Mouse (Mus musculus): Measurements from ENCODE around the gene Cab39l. TPM values are rescaled to one million over a fixed set of nuclear protein-coding genes. Genes with fewer than 3 reads are reported as not detected.

Cab39l gene
- total RNA-seq (2023), result 24.0 TPM

DNA sequence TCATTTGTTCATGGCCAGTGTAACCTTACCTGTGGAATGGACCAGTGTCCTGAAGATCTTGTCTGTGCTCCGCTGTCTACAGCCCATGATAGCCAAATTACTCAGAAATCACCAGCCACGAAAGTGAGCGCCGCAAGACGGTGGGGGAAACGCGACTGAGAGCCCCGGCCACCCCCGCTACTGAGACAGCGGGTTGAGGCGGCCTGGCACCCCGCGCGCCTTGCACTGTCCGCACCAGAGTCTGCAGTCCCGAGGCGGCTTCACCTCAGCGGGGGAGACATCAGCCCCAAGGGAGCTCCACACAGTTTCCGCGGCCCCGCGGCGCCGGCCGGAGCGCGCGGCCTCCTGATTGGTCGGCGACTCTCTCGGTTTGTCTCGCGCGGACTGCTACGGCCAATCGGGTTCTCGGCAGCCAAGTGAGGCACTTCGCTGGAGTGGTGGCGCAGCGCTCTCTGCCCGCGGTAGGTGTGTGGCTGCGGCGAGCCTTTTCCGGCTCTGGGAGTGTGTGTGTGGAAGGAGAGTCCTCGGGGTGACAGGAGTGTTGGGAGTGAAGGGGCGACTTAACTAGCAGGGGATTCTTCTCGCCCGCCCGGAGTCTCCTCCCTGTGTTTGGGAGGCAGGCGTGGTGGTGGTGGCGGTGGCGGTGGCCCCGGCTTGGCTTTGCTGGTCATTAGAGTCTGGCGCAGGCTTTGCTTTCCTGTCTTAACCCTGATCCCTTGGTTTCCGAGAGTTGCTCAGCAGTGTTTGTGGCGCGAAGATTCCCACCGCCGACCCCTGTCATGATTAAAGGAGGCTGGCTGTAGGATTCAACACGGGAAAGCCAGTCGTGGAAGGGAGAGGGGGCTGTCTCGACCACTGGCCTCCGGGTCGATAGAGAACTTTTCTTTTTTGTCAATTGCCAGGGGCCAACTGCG is at the start of gene Cab39l, which contains the start of gene Setdb2:
Cab39l (plus strand) TSS at position 415 of the 914 bp plus-strand sequence.
Setdb2 (minus strand) TSS at position 327 of the 914 bp plus-strand sequence.

DNA sequence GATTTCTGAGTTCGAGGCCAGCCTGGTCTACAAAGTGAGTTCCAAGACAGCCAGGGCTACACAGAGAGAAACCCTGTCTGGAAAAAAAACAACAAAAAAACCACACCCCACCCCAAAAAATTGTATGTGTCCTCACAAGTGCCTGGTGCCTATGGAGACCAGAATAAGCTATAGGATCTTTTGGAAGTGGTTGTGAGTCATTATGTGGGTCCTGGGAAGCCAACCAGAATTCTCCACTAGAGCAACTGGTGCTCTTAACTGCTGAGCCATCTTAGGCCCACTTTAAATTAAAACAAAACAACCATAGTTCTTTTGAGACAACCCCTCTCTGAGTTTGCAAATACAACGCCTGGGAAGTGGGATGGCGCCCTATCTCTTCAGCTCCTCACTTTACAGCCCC is 45.5 kb upstream of the Cab39l start, which contains the start of gene Phf11c:
Phf11c (minus strand) TSS at position 101 of the 400 bp plus-strand sequence.

DNA sequence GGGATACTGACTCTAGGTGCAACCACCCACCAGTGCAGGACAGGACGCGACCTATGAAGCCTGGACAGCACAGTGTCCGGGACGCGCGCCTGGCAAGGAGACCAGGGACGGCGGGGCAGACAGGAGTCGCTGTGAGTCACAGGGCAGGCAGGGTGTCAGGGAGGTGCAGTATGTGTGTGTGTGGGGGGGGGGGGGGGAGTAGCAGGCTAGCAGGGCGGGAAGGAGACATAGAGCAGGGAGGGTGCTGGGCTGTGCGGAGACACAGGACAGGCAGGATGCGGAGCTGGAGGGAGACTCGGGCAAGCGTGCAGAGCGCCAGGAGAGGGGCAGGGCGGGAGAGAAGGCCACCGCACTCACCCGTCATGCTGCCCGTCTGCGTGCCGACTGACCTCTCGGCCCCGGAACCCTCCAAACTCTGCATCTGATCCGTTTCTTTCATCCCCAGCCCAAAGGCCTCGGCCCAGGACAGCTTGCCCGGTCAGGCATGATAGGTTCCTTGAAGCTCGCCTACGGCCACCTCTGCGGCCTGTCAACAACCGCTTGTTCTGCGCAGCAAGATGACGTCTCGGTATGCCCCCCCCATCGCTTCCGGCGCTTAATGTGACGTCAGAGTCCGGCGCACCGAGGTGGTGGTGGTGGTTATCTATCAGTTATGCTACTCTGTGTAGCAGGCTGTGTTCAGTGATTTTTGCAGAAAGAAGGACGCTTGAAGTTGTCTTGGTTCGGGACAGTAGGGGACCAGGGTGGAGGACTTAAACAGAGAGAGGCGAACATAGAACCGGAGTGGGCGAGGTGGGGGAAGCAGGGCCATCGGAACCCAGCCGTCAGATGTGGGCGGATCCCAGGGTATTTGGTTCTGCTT is 156.9 kb downstream of the Cab39l start, which contains the start of gene Cdadc1:
Cdadc1 (minus strand) TSS at position 562 of the 862 bp plus-strand sequence.

DNA sequence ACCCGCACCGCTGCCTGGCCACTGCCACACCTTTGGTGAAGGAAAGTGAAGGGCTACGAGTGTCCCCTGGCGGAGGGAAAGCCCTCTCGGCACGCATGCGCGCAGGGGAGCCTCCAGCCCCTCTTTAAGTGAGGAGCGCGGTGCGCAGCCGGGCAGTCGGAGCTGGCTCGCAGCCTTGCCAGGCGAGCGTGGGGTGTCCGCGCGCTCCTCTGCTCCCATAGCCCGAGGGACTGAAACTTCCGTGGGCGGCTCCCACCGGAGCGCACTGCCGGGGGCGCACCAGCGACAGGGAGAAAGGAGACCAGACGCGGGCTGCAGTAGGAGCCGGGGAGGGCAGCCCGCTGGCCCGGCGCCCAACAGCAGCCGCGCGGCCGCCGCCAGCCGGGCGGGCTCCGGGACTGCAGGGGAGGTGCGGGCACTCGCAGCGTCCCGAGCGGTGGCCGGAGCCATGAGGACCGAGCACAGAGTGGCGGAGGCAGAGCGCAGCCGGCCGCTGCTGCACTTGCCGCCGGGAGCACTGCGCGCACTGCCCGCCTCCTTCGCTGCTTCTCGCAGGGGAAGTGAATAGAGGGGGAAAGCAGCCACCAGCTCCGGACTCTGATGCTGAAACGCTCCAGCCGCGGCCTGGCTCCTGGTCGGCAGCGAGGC is 184.5 kb downstream of the Cab39l start, which contains the start of gene Shisa2:
Shisa2 (plus strand) TSS at position 151 of the 648 bp plus-strand sequence.

Other genes starting within 250 kb of the Cab39l start
- gene Rcbtb1, start 239.8 kb upstream of the Cab39l start, total RNA-seq (2023), result 93.0 TPM
- 5.0 TPM for gene Gm6904, start 180.8 kb upstream of the Cab39l start, total RNA-seq (2023)
- gene Phf11a, start 143.4 kb upstream of the Cab39l start, total RNA-seq (2023), result 5.5 TPM
- 29.1 TPM for gene Phf11b, start 99.6 kb upstream of the Cab39l start, total RNA-seq (2023)
- 4.0 TPM for gene Phf11d, start 75.5 kb upstream of the Cab39l start, total RNA-seq (2023)
- 13.3 TPM for gene Phf11c, start 45.6 kb upstream of the Cab39l start, total RNA-seq (2023)
- 43.1 TPM for gene Setdb2, start 88 bp upstream of the Cab39l start, total RNA-seq (2023)
- gene Cdadc1, start 157.0 kb downstream of the Cab39l start, total RNA-seq (2023), result 53.9 TPM
- not detected for gene Shisa2, start 184.3 kb downstream of the Cab39l start, total RNA-seq (2023)